Mouse (Mus musculus): ENCODE data around the gene AU018091. TPM values are rescaled to one million over a fixed set of nuclear protein-coding genes. Genes with fewer than 3 reads are reported as not detected.
"Not testable (repeated sequence)": the region's sequence is repeated elsewhere in the genome, so short reads cannot be mapped to it uniquely, and the experiment has no call there.

AU018091 gene
- polyA plus RNA-seq, 1 experiment from 2014 or later, result 0.31 TPM

GRCm38 (mm10) chr7:3198884-3199283 lies 29.9 kb upstream of the AU018091 start:
- no peaks in the 10 kb centered on the region for H3K27me3 ChIP-seq (replicated peaks; ENCODE audit: low read depth, poor library complexity, severe bottlenecking)
- no peak overlapping the region for H3K4me3 ChIP-seq
- no peaks in the 10 kb centered on the region for H3K36me3 ChIP-seq (replicated peaks)
- H3K27ac ChIP-seq (replicated peaks), result no peak overlapping the region
- H3K4me1 ChIP-seq, result 0 out of 2 replicates have a peak, but pooled peaks cover 6% of the 10 kb centered on the region
- 54% methylated on average over 11 of the region's 11 CpGs for WGBS
- DNase-seq (ENCODE audit: low spot score), result peak; percentile 44
- H3K9me3 ChIP-seq, result peaks cover 4% of the 10 kb centered on the region; the same call in 1 of the 2 replicates

GRCm38 (mm10) chr7:3195850-3196249 lies 26.8 kb upstream of the AU018091 start:
- Histone ChIP-seq H3K36me3 (replicated peaks) (no peaks in the 10 kb centered on the region), H3K4me3 (no peak overlapping the region), H3K27me3 (replicated peaks; ENCODE audit: low read depth, poor library complexity, severe bottlenecking) (no peaks in the 10 kb centered on the region), H3K9me3 (peaks cover 10% of the 10 kb centered on the region; the same call in 1 of the 2 replicates), H3K27ac (replicated peaks) (no peak overlapping the region), H3K4me1 (no peaks in the 10 kb centered on the region)
- DNase-seq (ENCODE audit: low spot score), result no peak
- WGBS, result 67% methylated on average over 5 of the region's 5 CpGs

- H3K36me3 ChIP-seq (replicated peaks), result no peaks in the 10 kb centered on the region
- H3K27me3 ChIP-seq (replicated peaks; ENCODE audit: low read depth, poor library complexity, severe bottlenecking), result no peaks in the 10 kb centered on the region
- 90% methylated on average over 4 of the region's 4 CpGs for WGBS
- no peaks in the 10 kb centered on the region for H3K4me1 ChIP-seq
- H3K9me3 ChIP-seq, result peaks cover 10% of the 10 kb centered on the region; the same call in 1 of the 2 replicates
- no peak for DNase-seq (ENCODE audit: low spot score)
- no peak overlapping the region for H3K27ac ChIP-seq (replicated peaks)
- no peak overlapping the region for H3K4me3 ChIP-seq
These were observed 25.5 kb upstream of the AU018091 start for GRCm38 (mm10) chr7:3194531-3194930.

- no peaks in the 10 kb centered on the region for H3K36me3 ChIP-seq (replicated peaks)
- 16% methylated on average over 6 of the region's 6 CpGs for WGBS
- no peaks in the 10 kb centered on the region for H3K4me1 ChIP-seq
- no peak overlapping the region for H3K4me3 ChIP-seq
- peak; percentile 56 for DNase-seq (ENCODE audit: low spot score)
- no peaks in the 10 kb centered on the region for H3K27me3 ChIP-seq (replicated peaks; ENCODE audit: low read depth, poor library complexity, severe bottlenecking)
- no peak overlapping the region for H3K27ac ChIP-seq (replicated peaks)
- H3K9me3 ChIP-seq, result peaks cover 10% of the 10 kb centered on the region; the same call in 1 of the 2 replicates
These were observed 24.9 kb upstream of the AU018091 start for GRCm38 (mm10) chr7:3193905-3194304.

GRCm38 (mm10) chr7:3193049-3193632 lies 24.1 kb upstream of the AU018091 start:
- H3K4me3 ChIP-seq, result no peak overlapping the region
- H3K9me3 ChIP-seq, result 0 out of 2 replicates have a peak, but pooled peaks cover 6% of the 10 kb centered on the region
- no peaks in the 10 kb centered on the region for H3K36me3 ChIP-seq (replicated peaks)
- 86% methylated on average over 4 of the region's 4 CpGs for WGBS
- no peaks in the 10 kb centered on the region for H3K27me3 ChIP-seq (replicated peaks; ENCODE audit: low read depth, poor library complexity, severe bottlenecking)
- DNase-seq (ENCODE audit: low spot score), result no peak
- H3K27ac ChIP-seq (replicated peaks), result no peak overlapping the region
- H3K4me1 ChIP-seq, result no peaks in the 10 kb centered on the region

GRCm38 (mm10) chr7:3191971-3192498 lies 23.0 kb upstream of the AU018091 start:
- no peak for DNase-seq (ENCODE audit: low spot score)
- H3K4me1 ChIP-seq, result no peaks in the 10 kb centered on the region

GRCm38 (mm10) chr7:3186726-3187125 lies 17.7 kb upstream of the AU018091 start:
- not testable (repeated sequence) for H3K4me1 ChIP-seq; H3K27ac ChIP-seq (replicated peaks); H3K4me3 ChIP-seq; H3K36me3 ChIP-seq (replicated peaks); DNase-seq (ENCODE audit: low spot score); H3K27me3 ChIP-seq (replicated peaks; ENCODE audit: low read depth, poor library complexity, severe bottlenecking); H3K9me3 ChIP-seq
- WGBS, result 89% methylated on average over 2 of the region's 2 CpGs

More at GRCm38 (mm10) chr7:3191971-3192498, 23.0 kb upstream of the AU018091 start:
- H3K4me3 ChIP-seq, result no peak overlapping the region
- H3K27ac ChIP-seq (replicated peaks), result no peak overlapping the region
- 0 out of 2 replicates have a peak, but pooled peaks cover 6% of the 10 kb centered on the region for H3K9me3 ChIP-seq
- H3K36me3 ChIP-seq (replicated peaks), result no peaks in the 10 kb centered on the region
- H3K27me3 ChIP-seq (replicated peaks; ENCODE audit: low read depth, poor library complexity, severe bottlenecking), result no peaks in the 10 kb centered on the region
- 89% methylated on average over 12 of the region's 12 CpGs for WGBS

GRCm38 (mm10) chr7:3186136-3186535 lies 17.1 kb upstream of the AU018091 start:
- Histone ChIP-seq H3K27ac (replicated peaks) (no peak overlapping the region), H3K4me3 (no peak overlapping the region), H3K27me3 (replicated peaks; ENCODE audit: low read depth, poor library complexity, severe bottlenecking) (no peaks in the 10 kb centered on the region), H3K4me1 (no peaks in the 10 kb centered on the region), H3K9me3 (peaks cover 5% of the 10 kb centered on the region; the same call in 1 of the 2 replicates), H3K36me3 (replicated peaks) (no peaks in the 10 kb centered on the region)
- 90% methylated on average over 1 of the region's 1 CpGs for WGBS
- DNase-seq (ENCODE audit: low spot score), result no peak

- H3K36me3 ChIP-seq (replicated peaks), result no peaks in the 10 kb centered on the region
- peak; percentile 11 for DNase-seq (ENCODE audit: low spot score)
- no peak overlapping the region for H3K27ac ChIP-seq (replicated peaks)
- peaks cover 10% of the 10 kb centered on the region; the same call in 1 of the 2 replicates for H3K9me3 ChIP-seq
- no peak overlapping the region for H3K4me3 ChIP-seq
- H3K27me3 ChIP-seq (replicated peaks; ENCODE audit: low read depth, poor library complexity, severe bottlenecking), result no peaks in the 10 kb centered on the region
- WGBS, result 49% methylated on average over 4 of the region's 4 CpGs
- H3K4me1 ChIP-seq, result no peaks in the 10 kb centered on the region
These were observed 15.4 kb upstream of the AU018091 start for GRCm38 (mm10) chr7:3184394-3184793.

GRCm38 (mm10) chr7:3180958-3181357 lies 12.0 kb upstream of the AU018091 start:
- DNase-seq (ENCODE audit: low spot score); H3K27me3 ChIP-seq (replicated peaks; ENCODE audit: low read depth, poor library complexity, severe bottlenecking); H3K27ac ChIP-seq (replicated peaks); H3K36me3 ChIP-seq (replicated peaks); H3K4me3 ChIP-seq; H3K4me1 ChIP-seq: not testable (repeated sequence)
- 0 out of 2 replicates have a peak, but pooled peaks cover 13% of the 10 kb centered on the region for H3K9me3 ChIP-seq
- WGBS, result 92% methylated on average over 24 of the region's 24 CpGs

GRCm38 (mm10) chr7:3168296-3168695 lies 707 bp downstream of the AU018091 start:
- DNase-seq (ENCODE audit: low spot score), result no peak
- Histone ChIP-seq H3K4me1 (no peaks in the 10 kb centered on the region), H3K36me3 (replicated peaks) (no peaks in the 10 kb centered on the region), H3K27ac (replicated peaks) (no peak overlapping the region), H3K27me3 (replicated peaks; ENCODE audit: low read depth, poor library complexity, severe bottlenecking) (no peaks in the 10 kb centered on the region), H3K4me3 (no peak overlapping the region), H3K9me3 (peaks cover 10% of the 10 kb centered on the region; the same call in 1 of the 2 replicates)
- WGBS, result 81% methylated on average over 1 of the region's 1 CpGs

- Histone ChIP-seq H3K4me1 (no peaks in the 10 kb centered on the region), H3K4me3 (no peak overlapping the region), H3K27ac (replicated peaks) (no peak overlapping the region), H3K9me3 (0 out of 2 replicates have a peak, but pooled peaks cover 12% of the 10 kb centered on the region), H3K27me3 (replicated peaks; ENCODE audit: low read depth, poor library complexity, severe bottlenecking) (no peaks in the 10 kb centered on the region), H3K36me3 (replicated peaks) (no peaks in the 10 kb centered on the region)
- no peak for DNase-seq (ENCODE audit: low spot score)
- WGBS, result 92% methylated on average over 4 of the region's 4 CpGs
These were observed 2.7 kb downstream of the AU018091 start for GRCm38 (mm10) chr7:3166270-3166669.

GRCm38 (mm10) chr7:3164991-3165390 lies 4.0 kb downstream of the AU018091 start:
- Histone ChIP-seq H3K4me3 (no peak overlapping the region), H3K27me3 (replicated peaks; ENCODE audit: low read depth, poor library complexity, severe bottlenecking) (no peaks in the 10 kb centered on the region), H3K9me3 (peaks cover 16% of the 10 kb centered on the region; the same call in 1 of the 2 replicates), H3K4me1 (no peaks in the 10 kb centered on the region), H3K27ac (replicated peaks) (no peak overlapping the region), H3K36me3 (replicated peaks) (no peaks in the 10 kb centered on the region)
- no peak for DNase-seq (ENCODE audit: low spot score)

Data from embryonic facial prominence, embryonic 10.5 days (tissue).